Mouse (Mus musculus) heart, embryonic 14.5 days (tissue): ENCODE measurements around the gene Cd99l2. TPM values are rescaled to one million over a fixed set of nuclear protein-coding genes. Genes with fewer than 3 reads are reported as not detected.

Experiments
- ATAC-seq: fragments of 200-750 bp; cut with Nextera tagmentation; 2 replicates; pipeline ENCODE4 v1.8.0; 2017; ENCODE audit warnings: low read depth, moderate TSS enrichment; ENCODE audit not compliant: insufficient number of reproducible peaks, insufficient read depth, low FRiP score
- H3K27ac ChIP-seq, 2 experiments: fragments of 200-500 bp in 1 of 2; fragments of 300-500 bp in 1 of 2; sonication (generic) in 1 of 2; replicated peaks in 1 of 2; 2 replicates each; pipeline ENCODE4 v1.5.1; 2012 to 2014; ENCODE audit warnings: low read depth in 2 of 2, low read length in 2 of 2, control low read depth in 1 of 2, mild to moderate bottlenecking in 1 of 2, mixed read lengths in 1 of 2; ENCODE audit not compliant: control insufficient read depth in 1 of 2, insufficient read depth in 1 of 2
- H3K27me3 ChIP-seq: fragments of 300-500 bp; sonication (generic); 2 replicates; pipeline ENCODE4 v1.6.1; 2014; ENCODE audit warnings: mild to moderate bottlenecking, low read length, control low read depth; ENCODE audit not compliant: control insufficient read depth, insufficient read depth
- H3K36me3 ChIP-seq: fragments of 300-500 bp; sonication (generic); 2 replicates; pipeline ENCODE4 v1.6.1; 2014; ENCODE audit warnings: mild to moderate bottlenecking, control low read depth, low read length, mixed read lengths; ENCODE audit not compliant: control insufficient read depth, insufficient read depth
- H3K4me1 ChIP-seq, 2 experiments: fragments of 200-500 bp in 1 of 2; fragments of 300-500 bp in 1 of 2; sonication (generic) in 1 of 2; 2 replicates each; pipeline ENCODE4 v1.6.1; 2012 to 2014; ENCODE audit warnings: low read length in 2 of 2, control low read depth in 1 of 2, mixed read lengths in 1 of 2; ENCODE audit not compliant: control insufficient read depth in 2 of 2, insufficient read depth in 2 of 2
- H3K4me2 ChIP-seq: fragments of 300-500 bp; sonication (generic); 2 replicates; pipeline ENCODE4 v1.6.1; 2014; ENCODE audit warnings: mild to moderate bottlenecking, low read length
- H3K4me3 ChIP-seq, 2 experiments: fragments of 200-500 bp in 1 of 2; fragments of 300-500 bp in 1 of 2; sonication (generic) in 1 of 2; 2 replicates each; pipeline ENCODE4 v1.5.1; 2012 to 2014; ENCODE audit warnings: low read length in 2 of 2, mild to moderate bottlenecking in 2 of 2, control low read depth in 1 of 2, low read depth in 1 of 2, moderate library complexity in 1 of 2; ENCODE audit not compliant: control insufficient read depth in 1 of 2, insufficient read depth in 1 of 2
- H3K9ac ChIP-seq: fragments of 300-500 bp; sonication (generic); 2 replicates; pipeline ENCODE4 v1.6.1; 2014; ENCODE audit warnings: mild to moderate bottlenecking, low read length
- H3K9me3 ChIP-seq: fragments of 300-500 bp; sonication (generic); 2 replicates; pipeline ENCODE4 v1.6.1; 2016; ENCODE audit warnings: low read length, control low read depth; ENCODE audit not compliant: control insufficient read depth
- WGBS: fragments of 180-500 bp; shearing (Covaris S2); extraction: QIAGEN DNeasy Blood & Tissue Kit; methylation state at CpG from one replicate; pipeline ENCODE4 v1.1.7; 2014; 5-methylcytosine and 5-hydroxymethylcytosine counted together
- polyA plus RNA-seq: library from polyadenylated mRNA; unstranded; fragments of >200 nt; fragmentation: Nextera tagmentation; extraction: Ambion mirVana; gene quantifications from 2 replicates; pipeline ENCODE4 v1.2.1, GENCODE M21; 2014

The Cd99l2 gene
- polyA plus RNA-seq, 1 experiment from 2014 or later: 26.4 TPM

DNA sequence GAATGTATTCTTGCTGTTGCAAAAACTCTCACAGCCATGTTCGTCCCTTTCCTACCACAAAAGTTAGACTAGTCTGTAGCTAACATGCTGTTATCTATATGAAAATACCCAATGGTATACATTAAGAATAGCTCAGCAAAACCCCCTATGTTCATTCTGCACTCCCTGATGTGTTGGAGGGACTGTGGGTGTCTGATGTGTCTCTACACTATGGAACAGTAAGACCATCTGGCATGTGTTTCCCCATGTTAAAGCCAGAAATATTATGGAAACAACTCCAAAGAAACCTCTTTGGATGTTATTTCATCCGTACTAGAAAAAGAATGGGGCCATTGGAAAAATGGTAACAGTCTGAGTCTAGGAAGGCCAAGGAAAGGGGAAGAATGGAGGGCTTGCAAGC lies 57.1 kb downstream of the Cd99l2 start:
- no peak overlapping the region for H3K9ac ChIP-seq
- H3K27ac ChIP-seq: no peak overlapping the region
- H3K4me1 ChIP-seq: no peaks in the 10 kb centered on the region
- H3K4me3 ChIP-seq: no peak overlapping the region
- 81% methylated on average over 2 of the region's 2 CpGs for WGBS
- H3K36me3 ChIP-seq: peaks cover 17% of the 10 kb centered on the region
- no peak overlapping the region for H3K4me2 ChIP-seq
- H3K27me3 ChIP-seq: no peaks in the 10 kb centered on the region
- no peaks in the 10 kb centered on the region for H3K9me3 ChIP-seq
- no peak for ATAC-seq

DNA sequence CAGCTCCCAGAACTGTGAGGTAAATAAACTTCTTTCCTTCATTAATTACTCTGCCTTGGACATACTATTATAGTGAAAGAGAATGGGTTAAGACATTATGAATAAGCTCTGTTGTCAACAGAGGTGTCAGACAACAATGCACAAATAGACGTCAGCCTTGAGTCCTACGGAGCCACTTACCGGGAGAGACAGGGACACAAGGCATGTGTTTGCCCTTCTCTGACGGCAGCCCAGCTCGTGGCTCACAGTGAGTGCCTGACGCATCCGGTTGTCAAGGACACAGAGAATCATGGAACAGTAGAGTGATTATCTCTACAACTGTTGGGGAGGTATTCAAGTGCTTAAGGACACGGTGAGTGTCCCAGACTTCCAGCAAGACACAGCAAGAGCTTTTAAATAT lies 57.8 kb downstream of the Cd99l2 start:
- WGBS: 57% methylated on average over 8 of the region's 8 CpGs
- Histone ChIP-seq H3K4me3 (no peak overlapping the region), H3K4me2 (no peak overlapping the region), H3K9me3 (no peaks in the 10 kb centered on the region), H3K9ac (no peak overlapping the region), H3K36me3 (peaks cover 14% of the 10 kb centered on the region; the same call in 1 of the 2 replicates), H3K27me3 (no peaks in the 10 kb centered on the region), H3K4me1 (no peaks in the 10 kb centered on the region), H3K27ac (no peak overlapping the region)
- ATAC-seq: no peak

DNA sequence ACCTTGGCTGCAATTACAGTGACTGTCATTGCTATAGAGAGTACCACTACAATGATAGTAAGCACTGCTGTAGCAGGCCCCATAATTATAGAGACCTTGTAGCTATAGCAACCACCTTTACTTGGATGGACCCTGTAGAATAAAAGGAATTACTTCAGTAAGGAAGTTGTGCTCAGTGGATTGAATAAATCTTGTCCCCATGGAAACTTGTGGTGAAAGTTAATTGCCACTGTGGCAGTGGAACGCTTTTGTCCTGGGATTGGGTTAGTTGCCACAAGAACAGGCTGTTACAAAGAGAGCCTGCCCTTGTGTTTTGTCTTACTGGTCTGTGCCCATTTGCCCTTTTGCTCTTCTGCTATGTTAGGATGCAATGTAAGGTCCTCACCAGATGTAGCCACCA lies 58.2 kb downstream of the Cd99l2 start:
- no peak for ATAC-seq
- no peaks in the 10 kb centered on the region for H3K4me1 ChIP-seq
- no peak overlapping the region for H3K27ac ChIP-seq
- peaks cover 12% of the 10 kb centered on the region; the same call in 1 of the 2 replicates for H3K36me3 ChIP-seq
- H3K9ac ChIP-seq: no peak overlapping the region
- 100% methylated on average over 1 of the region's 1 CpGs for WGBS
- no peaks in the 10 kb centered on the region for H3K9me3 ChIP-seq
- no peak overlapping the region for H3K4me2 ChIP-seq
- no peaks in the 10 kb centered on the region for H3K27me3 ChIP-seq
- H3K4me3 ChIP-seq: no peak overlapping the region

DNA sequence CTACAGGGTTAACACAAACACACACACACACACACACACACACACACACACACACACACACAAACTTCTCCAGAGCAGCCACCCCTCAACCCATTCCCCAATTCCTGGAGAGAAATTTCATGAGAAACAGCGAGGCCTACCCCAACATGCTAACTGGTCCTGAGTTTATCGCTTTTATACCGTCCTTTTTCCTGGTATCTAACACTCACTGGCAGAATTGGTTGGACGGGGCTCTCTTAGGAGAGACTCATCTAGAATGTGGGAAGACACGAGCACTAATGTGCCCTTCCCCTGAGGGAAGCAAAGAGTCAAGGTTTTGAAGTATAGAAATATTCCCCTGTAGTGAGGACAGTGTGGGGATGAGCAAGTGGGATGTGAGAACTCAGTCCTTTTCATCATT lies 61.7 kb downstream of the Cd99l2 start:
- no peak for ATAC-seq
- no peak overlapping the region for H3K4me2 ChIP-seq
- H3K4me3 ChIP-seq: no peak overlapping the region
- WGBS: 81% methylated on average over 5 of the region's 5 CpGs
- no peaks in the 10 kb centered on the region for H3K4me1 ChIP-seq
- no peaks in the 10 kb centered on the region for H3K27me3 ChIP-seq
- no peak overlapping the region for H3K9ac ChIP-seq
- H3K9me3 ChIP-seq: no peaks in the 10 kb centered on the region
- no peak overlapping the region for H3K27ac ChIP-seq
- no peaks in the 10 kb centered on the region for H3K36me3 ChIP-seq

DNA sequence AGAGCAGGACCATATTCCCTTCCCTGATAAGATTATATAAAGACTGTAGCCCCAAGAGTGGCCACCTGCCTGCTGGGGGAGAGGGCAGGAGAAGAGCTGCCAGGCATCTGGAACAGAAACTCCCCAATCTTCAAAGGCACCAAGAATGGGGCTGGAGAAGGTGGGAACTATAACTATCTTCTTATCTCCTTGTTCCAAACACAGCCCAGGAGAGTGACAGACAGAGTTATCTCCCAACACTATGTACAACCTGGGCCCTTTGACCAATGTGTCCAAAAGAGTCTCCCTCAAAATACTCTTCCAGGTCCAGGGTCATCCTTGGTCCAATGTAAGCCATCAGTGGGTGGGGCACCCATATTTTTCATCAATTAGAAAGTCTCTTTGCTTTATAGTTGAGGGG lies 65.2 kb downstream of the Cd99l2 start:
- no peak overlapping the region for H3K4me2 ChIP-seq
- ATAC-seq: no peak
- H3K36me3 ChIP-seq: peaks cover 7% of the 10 kb centered on the region; the same call in 1 of the 2 replicates
- no peak overlapping the region for H3K4me3 ChIP-seq
- no peak overlapping the region for H3K9ac ChIP-seq
- no peaks in the 10 kb centered on the region for H3K4me1 ChIP-seq
- no peaks in the 10 kb centered on the region for H3K27me3 ChIP-seq
- no peaks in the 10 kb centered on the region for H3K9me3 ChIP-seq
- no peak overlapping the region for H3K27ac ChIP-seq

DNA sequence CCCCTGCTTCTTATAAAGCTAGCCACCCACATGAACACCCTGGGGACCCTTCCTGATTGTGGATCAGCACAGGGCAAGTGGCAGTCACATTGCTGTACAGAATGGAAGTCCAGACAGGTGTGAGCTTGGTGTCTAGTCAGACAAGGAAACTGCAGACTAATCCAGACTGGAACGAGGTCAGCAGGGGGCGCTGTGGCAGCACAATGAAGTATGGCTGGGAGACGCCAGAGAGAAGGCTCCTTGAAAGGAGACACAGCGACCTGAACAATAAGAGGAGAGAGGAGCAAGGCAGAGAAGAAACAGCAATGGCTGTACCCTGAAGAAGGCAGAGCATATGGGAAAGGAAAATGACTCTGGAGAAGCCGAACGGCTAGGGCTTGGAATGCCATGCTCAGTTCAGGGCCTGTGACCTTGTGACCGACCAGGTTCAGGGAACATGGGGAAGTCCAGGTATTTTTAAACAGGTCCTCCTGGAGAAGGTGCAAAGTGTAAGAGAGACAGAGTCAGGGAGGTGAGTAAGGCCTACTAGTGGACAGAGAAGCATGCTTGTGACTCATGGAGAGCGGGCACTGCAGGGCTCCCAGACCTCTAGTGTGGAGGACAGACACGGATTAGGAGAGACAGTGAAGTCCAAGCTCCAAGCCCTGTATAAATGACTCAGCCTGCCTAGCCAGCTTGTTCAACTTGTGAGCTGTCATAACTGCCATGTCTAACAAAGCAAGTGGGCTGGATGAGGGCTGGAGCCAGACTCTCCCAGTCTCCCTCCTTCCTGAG lies 66.7 kb downstream of the Cd99l2 start:
- no peaks in the 10 kb centered on the region for H3K27me3 ChIP-seq
- no peak overlapping the region for H3K4me3 ChIP-seq
- H3K4me2 ChIP-seq: no peak overlapping the region
- no peak for ATAC-seq
- 47% methylated on average over 9 of the region's 9 CpGs for WGBS
- peaks cover 21% of the 10 kb centered on the region; the same call in 1 of the 2 replicates for H3K36me3 ChIP-seq
- H3K9ac ChIP-seq: no peak overlapping the region
- no peaks in the 10 kb centered on the region for H3K9me3 ChIP-seq
- no peak overlapping the region for H3K27ac ChIP-seq
- no peaks in the 10 kb centered on the region for H3K4me1 ChIP-seq

DNA sequence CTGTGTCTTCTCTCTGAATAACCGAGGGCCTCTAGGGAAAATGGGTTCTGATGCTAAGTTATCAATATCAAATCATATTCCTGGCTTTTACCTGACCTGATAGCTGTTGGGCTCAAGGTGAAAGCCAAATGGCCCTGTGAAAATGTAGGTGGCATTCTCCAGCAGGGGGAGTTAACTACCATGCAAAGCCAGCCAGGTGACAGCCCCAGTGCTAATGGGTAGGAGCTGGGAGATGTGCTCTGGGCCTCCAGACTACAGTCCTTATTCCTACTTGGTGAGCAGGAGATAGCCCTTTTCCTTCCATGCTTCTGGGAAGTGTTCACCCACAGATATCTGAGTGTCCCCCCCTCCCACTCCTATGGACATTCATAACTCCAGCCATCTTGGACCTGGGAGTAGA lies 67.8 kb downstream of the Cd99l2 start:
- H3K27me3 ChIP-seq: no peaks in the 10 kb centered on the region
- no peaks in the 10 kb centered on the region for H3K4me1 ChIP-seq
- ATAC-seq: no peak
- H3K36me3 ChIP-seq: peaks cover 21% of the 10 kb centered on the region; the same call in 1 of the 2 replicates
- H3K4me3 ChIP-seq: no peak overlapping the region
- whole genome bisulfite sequencing: 63% methylated on average over 1 of the region's 1 CpGs
- no peak overlapping the region for H3K9ac ChIP-seq
- no peak overlapping the region for H3K4me2 ChIP-seq
- H3K27ac ChIP-seq: no peak overlapping the region
- no peaks in the 10 kb centered on the region for H3K9me3 ChIP-seq

DNA sequence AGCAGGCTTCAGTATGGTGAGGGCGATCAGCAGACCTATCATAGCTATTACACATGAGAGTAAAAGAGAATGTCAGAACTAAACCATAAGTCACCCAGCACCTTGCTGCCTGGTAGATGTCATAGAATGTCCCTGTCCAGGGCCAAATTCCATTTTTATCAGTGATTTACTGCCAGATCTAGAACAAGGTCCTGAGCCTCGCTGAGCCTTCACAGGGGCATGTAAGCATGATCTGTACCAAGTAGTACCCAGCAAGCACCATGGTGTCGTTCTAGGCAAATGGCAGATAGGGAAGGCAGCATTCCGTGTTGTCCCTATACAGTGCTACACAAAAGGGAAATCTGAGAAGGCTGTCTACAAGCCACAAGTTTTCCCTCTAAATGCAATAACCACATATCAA lies 79.0 kb downstream of the Cd99l2 start:
- Histone ChIP-seq H3K9ac (no peak overlapping the region), H3K27me3 (no peaks in the 10 kb centered on the region), H3K4me1 (no peaks in the 10 kb centered on the region), H3K4me3 (no peak overlapping the region), H3K4me2 (no peak overlapping the region), H3K9me3 (no peaks in the 10 kb centered on the region), H3K27ac (no peak overlapping the region), H3K36me3 (peaks cover 7% of the 10 kb centered on the region; the same call in 1 of the 2 replicates)
- ATAC-seq: no peak
- 75% methylated on average over 4 of the region's 4 CpGs for WGBS
